Comparison of ENCODE assay signal across 20 mouse cellular contexts in genomic region chr15:103523156-103523555, GRCm38 (mm10). TPM values are rescaled to one million over a fixed set of nuclear protein-coding genes. Genes with fewer than 3 reads are reported as not detected.
DNase-seq lines count a peak whose midpoint lies in the region; ATAC-seq and TF ChIP-seq lines count a peak whose summit lies in the region.
"Had no signal": no experiment of that assay in that cellular context is flagged by ENCODE, and none has a peak within 500 bp of the region (broad histone marks: within the 10 kb centered on the region; RNA-seq: fewer than 3 reads in every experiment).

No protein-coding gene starts in this region.

- H3K4me2 ChIP-seq in forebrain, embryonic 14.5 days (ENCODE audit: low read length) = no peak overlapping the region
- no peak overlapping the region for H3K4me2 ChIP-seq in intestine, postnatal 0 days (replicated peaks; ENCODE audit: low read depth)
- H3K4me2 ChIP-seq: embryonic facial prominence, embryonic 12.5 days; liver, embryonic 11.5 days had no signal

- no peaks in the 10 kb centered on the region for H3K9me3 ChIP-seq in forebrain, embryonic 14.5 days (replicated peaks; ENCODE audit: control insufficient read depth, low read length)
- no peaks in the 10 kb centered on the region for H3K9me3 ChIP-seq in intestine, postnatal 0 days (ENCODE audit: control insufficient read depth)
- H3K9me3 ChIP-seq: embryonic facial prominence, embryonic 12.5 days had no signal

- ATAC-seq in forebrain, embryonic 14.5 days = no peak
- peak; percentile 54 for ATAC-seq in intestine, postnatal 0 days
- ATAC-seq: activated CD4-positive, CD25-positive, alpha-beta regulatory T cell, adult 4 months had no signal

- H3K36me3 ChIP-seq in forebrain, embryonic 14.5 days (ENCODE audit: control insufficient read depth, insufficient read depth, low read length) = peaks cover 60% of the 10 kb centered on the region
- H3K36me3 ChIP-seq in intestine, postnatal 0 days (ENCODE audit: control insufficient read depth, insufficient read depth) = no peaks in the 10 kb centered on the region
- no peaks in the 10 kb centered on the region for H3K36me3 ChIP-seq in small intestine, adult 2 months (ENCODE audit: control insufficient read depth, insufficient read depth, low read length)
- H3K36me3 ChIP-seq: embryonic facial prominence, embryonic 12.5 days had no signal

- H3K27ac ChIP-seq in layer of hippocampus, adult 2 months = peak overlapping the region; percentile 77
- peak overlapping the region; percentile 14; the same call in 1 of the 2 replicates for H3K27ac ChIP-seq in forebrain, embryonic 14.5 days (ENCODE audit: low read depth, low read length)
- no peak overlapping the region for H3K27ac ChIP-seq in intestine, postnatal 0 days (ENCODE audit: low read depth, low read length)
- H3K27ac ChIP-seq in small intestine, adult 2 months (ENCODE audit: insufficient read depth, low read depth, low read length) = peak overlapping the region; percentile 28; the same call in 1 of the 2 replicates
- H3K27ac ChIP-seq: embryonic facial prominence, embryonic 12.5 days had no signal

- no peak overlapping the region for H3K9ac ChIP-seq in forebrain, embryonic 14.5 days (ENCODE audit: low read length)
- H3K9ac ChIP-seq in intestine, postnatal 0 days (ENCODE audit: low read depth, low read length) = no peak overlapping the region
- H3K9ac ChIP-seq: embryonic facial prominence, embryonic 12.5 days had no signal

- H3K27me3 ChIP-seq in forebrain, embryonic 14.5 days (replicated peaks; ENCODE audit: control insufficient read depth, insufficient read depth, low read length) = no peaks in the 10 kb centered on the region
- no peaks in the 10 kb centered on the region for H3K27me3 ChIP-seq in intestine, postnatal 0 days (replicated peaks; ENCODE audit: control insufficient read depth, insufficient read depth, low read length)
- H3K27me3 ChIP-seq in small intestine, adult 2 months (ENCODE audit: control insufficient read depth, insufficient read depth, low read length) = no peaks in the 10 kb centered on the region
- H3K27me3 ChIP-seq: embryonic facial prominence, embryonic 12.5 days had no signal

- WGBS in forebrain, embryonic 14.5 days = 43% methylated on average over 3 of the region's 3 CpGs
- 71% methylated on average over 3 of the region's 3 CpGs for WGBS in intestine, postnatal 0 days
- WGBS in small intestine, adult 2 months = 55% methylated on average over 3 of the region's 3 CpGs

- DNase-seq in layer of hippocampus, adult 2 months (ENCODE audit: low spot score in 2 of 2) = no peak
- no peak for DNase-seq in layer of hippocampus, postnatal 10 days (ENCODE audit: low spot score in 2 of 2)
- peak; percentile 36 for DNase-seq in forebrain, embryonic 14.5 days (ENCODE audit: low spot score)
- DNase-seq in right cerebral cortex, postnatal 36 days (ENCODE audit: low spot score in 2 of 2) = no peak
- no peak for DNase-seq in urinary bladder, postnatal 25 days (ENCODE audit: low spot score)
- no peak for DNase-seq in left cerebral cortex, postnatal 25 days (ENCODE audit: low spot score in 2 of 2)
- DNase-seq: B cell, adult 2 months; cerebellum, adult 8-10 months; heart, postnatal 14 days; kidney, adult 9 months; spleen, adult 18-20 months; thymus, adult 2 months had no signal

- intact Hi-C loops in left cerebral cortex, postnatal 25 days (cut with DNase I) = no loop called here

- no peak for TF ChIP-seq POLR2A in small intestine, adult 2 months (IDR thresholded peaks at IDR 0.05; ENCODE audit: low read depth, low read length)

- no peak for TF ChIP-seq CTCF in layer of hippocampus, adult 2 months (conservative IDR thresholded peaks at IDR 0.05)
- no peak for TF ChIP-seq CTCF in intestine, postnatal 0 days (IDR thresholded peaks at IDR 0.05; ENCODE audit: low read depth)
- TF ChIP-seq CTCF in small intestine, adult 2 months (IDR thresholded peaks at IDR 0.05; ENCODE audit: extremely low read depth, insufficient read length, insufficient replicate concordance, low read depth, low read length) = no peak

- H3K4me1 ChIP-seq in forebrain, embryonic 14.5 days (ENCODE audit: control insufficient read depth, insufficient read depth, low read length) = peaks cover 41% of the 10 kb centered on the region
- H3K4me1 ChIP-seq in intestine, postnatal 0 days (replicated peaks; ENCODE audit: control insufficient read depth, insufficient read depth, low read length) = 0 out of 2 replicates have a peak, but pooled peaks cover 5% of the 10 kb centered on the region
- H3K4me1 ChIP-seq in small intestine, adult 2 months (ENCODE audit: control insufficient read depth, insufficient read depth, insufficient read length, low read length) = peaks cover 8% of the 10 kb centered on the region; the same call in 1 of the 2 replicates

- no peak overlapping the region for H3K4me3 ChIP-seq in layer of hippocampus, adult 2 months
- H3K4me3 ChIP-seq in forebrain, embryonic 14.5 days (ENCODE audit: low read depth, low read length) = no peak overlapping the region
- H3K4me3 ChIP-seq in intestine, postnatal 0 days (ENCODE audit: low read depth, low read length) = no peak overlapping the region
- H3K4me3 ChIP-seq in small intestine, adult 2 months (ENCODE audit: low read depth, low read length) = no peak overlapping the region
- H3K4me3 ChIP-seq: embryonic facial prominence, embryonic 12.5 days had no signal

RNA-seq across cellular contexts. Expression of gene Ppp1r1a, which starts 14.6 kb away (rescaled TPM):
- total RNA-seq in layer of hippocampus, adult 2 months (2021) = 100 to 1,000 TPM; 118 to 136 TPM
- 100 to 1,000 TPM; 147 to 157 TPM for total RNA-seq in layer of hippocampus, postnatal 10 days (2021)
- polyA plus RNA-seq in forebrain, embryonic 14.5 days (2014; fragmentation: Nextera tagmentation; extraction: Ambion mirVana) = 99.9 and 107 TPM in 2 replicates
- polyA plus RNA-seq in intestine, postnatal 0 days (2015; fragmentation: Nextera tagmentation; extraction: Ambion mirVana) = 6.1 and 7.8 TPM in 2 replicates
- polyA plus RNA-seq in small intestine, adult 2 months (2012; rRNA removed) = 2.3 and 2.7 TPM in 2 replicates
- 100 to 1,000 TPM; 155 to 157 TPM for total RNA-seq in left cerebral cortex, postnatal 25 days (2021)

RNA-seq across cellular contexts. Expression of gene Pde1b, which starts 20.3 kb away (rescaled TPM):
- 100 to 1,000 TPM; 109 to 117 TPM for total RNA-seq in layer of hippocampus, adult 2 months (2021)
- 10 to 100 TPM; 48.2 to 53.9 TPM for total RNA-seq in layer of hippocampus, postnatal 10 days (2021)
- 61.1 and 61.5 TPM in 2 replicates for polyA plus RNA-seq in forebrain, embryonic 14.5 days (2014; fragmentation: Nextera tagmentation; extraction: Ambion mirVana)
- 4.0 and 4.5 TPM in 2 replicates for polyA plus RNA-seq in intestine, postnatal 0 days (2015; fragmentation: Nextera tagmentation; extraction: Ambion mirVana)
- 2.3 and 4.2 TPM in 2 replicates for polyA plus RNA-seq in small intestine, adult 2 months (2012; rRNA removed)
- 100 to 1,000 TPM; 124 to 227 TPM for total RNA-seq in left cerebral cortex, postnatal 25 days (2021)

RNA-seq across cellular contexts. Expression of gene Glycam1, which starts 41.7 kb away (rescaled TPM):
- 1 to 10 TPM in 1 of 2 experiments, not detected in 1; 1.7 TPM for total RNA-seq in layer of hippocampus, adult 2 months (2021)
- total RNA-seq in layer of hippocampus, postnatal 10 days (2021) = 1 to 10 TPM; 1.1 to 1.6 TPM
- not detected in 2 replicates for polyA plus RNA-seq in forebrain, embryonic 14.5 days (2014; fragmentation: Nextera tagmentation; extraction: Ambion mirVana)
- polyA plus RNA-seq in intestine, postnatal 0 days (2015; fragmentation: Nextera tagmentation; extraction: Ambion mirVana) = 1.1 and 3.8 TPM in 2 replicates
- polyA plus RNA-seq in small intestine, adult 2 months (2012; rRNA removed) = 0.38 and 0.50 TPM in 2 replicates
- not detected for total RNA-seq in left cerebral cortex, postnatal 25 days (2021)
- total RNA-seq: heart, postnatal 14 days; left cerebral cortex, postnatal 10 days had no signal
- polyA plus RNA-seq: activated CD4-positive, CD25-positive, alpha-beta regulatory T cell, adult 4 months; brain, embryonic 14.5 days; embryonic facial prominence, embryonic 12.5 days; gonadal fat pad, adult 2 months; liver, embryonic 11.5 days; thymus, adult 2 months had no signal
